Mouse (Mus musculus): Measurements from ENCODE around the gene Dmrtc2. TPM values are rescaled to one million over a fixed set of nuclear protein-coding genes. Genes with fewer than 3 reads are reported as not detected.
"Not testable (repeated sequence)": the region's sequence is repeated elsewhere in the genome, so short reads cannot be mapped to it uniquely, and the experiment has no call there.

The Dmrtc2 gene
- not detected for total RNA-seq (2021)
- long read RNA-seq, experiment 1: 0 reads
- long read RNA-seq, experiment 2: 0 reads

DNA sequence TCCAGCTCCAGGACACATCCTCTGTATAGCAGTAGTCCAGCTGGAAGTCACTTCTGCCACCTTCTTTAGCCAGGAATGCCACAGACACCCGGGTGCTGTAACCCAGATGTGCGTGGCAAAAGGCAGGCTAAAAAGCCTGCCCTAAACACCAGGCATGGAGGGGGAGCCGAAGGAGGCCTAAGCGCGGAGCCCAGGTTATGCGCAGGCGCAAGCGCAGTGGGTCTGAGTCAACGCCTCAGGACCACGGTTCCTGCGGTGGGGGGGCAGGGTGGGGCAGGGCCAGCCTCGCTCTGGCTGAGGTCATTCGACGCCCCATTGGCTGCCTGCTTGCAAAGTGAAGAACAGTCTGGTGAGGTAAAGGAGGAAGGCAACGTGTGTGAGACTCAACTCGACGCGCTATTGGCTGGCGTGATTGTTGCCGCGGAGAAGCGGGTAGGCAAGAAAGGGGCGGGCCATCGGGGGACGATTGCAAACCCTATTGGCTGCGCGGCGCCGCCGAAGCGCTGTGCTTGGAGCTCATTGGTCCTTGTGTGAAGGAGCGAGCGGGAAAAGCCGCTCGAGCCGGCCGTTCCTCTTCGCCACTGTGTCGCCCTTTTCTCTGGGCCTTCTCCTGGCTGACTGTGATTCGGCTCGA is at the start of gene Dmrtc2, which contains the start of gene Lypd4:
Gene Dmrtc2, plus strand, starts transcription at position 526 of the 634 bp plus-strand sequence.
Gene Lypd4, minus strand, starts transcription at position 410 of the 634 bp plus-strand sequence.
- DNase-seq: no peak
- intact Hi-C loops (cut with DNase I): no loop called here

DNA sequence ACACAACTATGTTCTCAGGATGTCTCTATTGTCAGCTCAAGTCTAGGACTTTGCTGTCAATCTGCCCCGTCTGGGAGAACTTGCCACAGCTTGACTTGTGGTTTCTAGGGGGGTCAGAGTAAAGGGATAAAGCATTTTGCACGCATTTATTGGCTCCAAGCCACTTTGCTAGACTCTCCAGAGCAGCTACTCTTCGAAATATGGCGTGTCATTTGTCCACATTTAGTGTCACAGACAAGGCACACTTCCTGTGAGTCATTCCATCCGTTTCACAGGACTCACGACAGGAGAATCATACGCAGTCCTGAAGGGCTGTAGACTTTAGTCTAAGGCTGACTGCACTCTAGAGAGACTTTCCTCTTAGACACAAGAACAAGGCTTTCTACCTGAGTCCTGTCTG is 45.4 kb upstream of the Dmrtc2 start:
- intact Hi-C loops (cut with DNase I): no loop called here
- no peak for DNase-seq

DNA sequence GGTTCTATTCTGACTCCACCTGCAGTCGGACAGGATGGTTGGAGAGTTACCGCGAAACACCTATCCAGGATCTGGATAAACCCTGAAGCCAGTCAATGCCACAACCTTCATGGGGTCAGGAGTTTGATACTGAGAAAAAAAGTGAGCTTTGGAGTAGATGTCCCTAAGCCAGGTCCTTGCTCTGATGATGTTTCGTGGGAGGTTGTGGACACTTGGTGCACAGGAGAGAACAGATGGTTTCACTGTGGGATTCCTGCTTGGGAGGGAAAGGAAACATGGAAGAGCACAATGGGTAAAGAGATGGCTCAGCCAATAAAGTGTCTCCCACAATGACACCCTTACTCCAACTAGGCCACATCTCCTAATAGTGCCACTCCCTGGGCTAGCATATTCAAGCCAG is 42.7 kb upstream of the Dmrtc2 start:
- intact Hi-C loops (cut with DNase I): no loop called here
- no peak for DNase-seq

DNA sequence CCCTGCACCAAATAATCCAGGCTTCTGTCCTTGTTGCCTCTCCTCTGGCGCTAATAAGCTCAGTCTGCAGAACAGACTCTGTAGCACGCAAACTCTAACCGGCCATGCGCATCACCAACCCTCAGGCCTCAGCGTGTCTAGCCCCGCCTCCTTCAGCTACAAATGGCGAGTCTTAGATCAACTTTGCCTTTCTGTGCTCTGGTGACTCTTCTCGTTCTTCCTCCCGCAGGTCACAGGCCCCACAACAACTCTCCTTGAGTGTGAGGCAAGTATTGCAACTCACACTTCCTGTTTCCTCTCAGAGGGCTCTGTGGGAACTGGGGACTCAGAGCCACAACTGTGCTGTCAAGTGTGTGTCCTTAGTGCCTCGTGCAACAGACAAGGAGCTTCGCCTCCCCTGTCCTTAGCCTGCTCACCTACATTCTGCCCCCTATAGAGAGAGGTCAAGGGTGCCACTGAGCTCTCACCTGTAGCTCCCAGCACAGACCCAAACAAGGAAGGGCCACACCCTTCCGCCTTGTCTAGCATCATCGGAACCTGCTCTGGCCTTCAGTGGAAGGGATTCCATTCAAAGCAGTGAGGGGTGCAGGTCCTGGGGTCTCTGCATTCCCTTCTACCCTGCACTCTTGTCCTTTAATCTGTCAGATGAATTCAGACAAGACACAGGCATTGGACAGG is 31.0 kb upstream of the Dmrtc2 start:
- intact Hi-C loops (cut with DNase I); DNase-seq: not testable (repeated sequence)

DNA sequence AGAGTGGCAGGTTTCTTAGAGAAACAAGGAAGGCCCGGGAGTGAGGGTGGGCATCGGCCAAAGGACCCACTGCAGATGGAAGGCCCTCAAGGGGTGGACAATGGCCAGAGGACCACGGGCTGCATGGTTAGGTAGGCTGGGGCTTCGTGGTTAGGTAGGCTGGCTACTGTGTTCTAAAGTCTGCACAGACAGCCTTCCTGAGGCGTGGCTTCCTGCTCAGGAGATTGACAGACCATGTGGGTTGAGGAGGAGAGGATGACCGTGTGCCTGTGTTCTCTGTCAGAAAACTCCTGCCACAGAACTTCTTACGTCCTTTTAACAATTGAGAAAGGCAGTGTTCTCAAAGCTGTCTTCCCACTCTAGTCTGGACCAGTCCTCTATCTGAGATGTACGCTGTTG is 30.4 kb upstream of the Dmrtc2 start:
- no peak for DNase-seq
- intact Hi-C loops (cut with DNase I): no loop called here

DNA sequence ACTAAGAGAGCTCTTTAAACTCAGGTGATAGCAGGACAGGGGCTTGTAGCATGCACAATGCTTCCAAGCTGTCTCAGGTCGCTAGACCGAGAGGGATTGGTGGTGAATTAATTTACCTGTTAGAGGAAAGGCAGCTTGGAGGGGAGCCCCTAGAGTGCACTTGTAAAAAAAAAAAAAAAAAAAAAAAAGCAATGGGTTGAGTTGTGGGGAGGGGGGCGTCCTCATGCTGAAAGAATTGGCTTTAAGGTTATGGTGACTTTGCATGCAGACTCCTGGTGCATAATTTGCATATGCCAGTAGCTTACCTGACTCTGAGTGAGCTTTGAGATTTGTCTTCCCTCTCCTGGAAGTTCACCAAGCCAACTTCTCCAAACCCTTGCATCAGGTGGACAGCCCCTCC is 29.5 kb upstream of the Dmrtc2 start:
- intact Hi-C loops (cut with DNase I): no loop called here
- DNase-seq: no peak

DNA sequence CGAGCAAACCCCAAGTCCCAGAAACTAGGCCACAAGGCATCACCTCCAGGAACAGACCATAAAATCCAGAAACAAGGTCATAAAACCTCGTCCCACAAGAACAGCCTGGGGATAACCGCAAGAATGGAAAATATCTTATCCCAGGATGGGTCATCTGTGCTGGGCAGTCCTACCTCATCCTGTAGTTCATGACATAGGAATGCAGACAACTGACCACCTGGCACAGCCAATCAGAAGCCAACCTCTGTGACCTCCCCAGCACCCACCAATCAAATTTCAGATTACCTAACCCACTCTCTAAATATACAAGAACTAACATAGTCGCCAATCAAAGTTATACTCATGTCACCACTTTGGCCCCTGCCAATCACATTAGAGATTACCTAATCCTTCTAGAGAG is 28.8 kb upstream of the Dmrtc2 start:
- DNase-seq: no peak
- intact Hi-C loops (cut with DNase I): no loop called here

DNA sequence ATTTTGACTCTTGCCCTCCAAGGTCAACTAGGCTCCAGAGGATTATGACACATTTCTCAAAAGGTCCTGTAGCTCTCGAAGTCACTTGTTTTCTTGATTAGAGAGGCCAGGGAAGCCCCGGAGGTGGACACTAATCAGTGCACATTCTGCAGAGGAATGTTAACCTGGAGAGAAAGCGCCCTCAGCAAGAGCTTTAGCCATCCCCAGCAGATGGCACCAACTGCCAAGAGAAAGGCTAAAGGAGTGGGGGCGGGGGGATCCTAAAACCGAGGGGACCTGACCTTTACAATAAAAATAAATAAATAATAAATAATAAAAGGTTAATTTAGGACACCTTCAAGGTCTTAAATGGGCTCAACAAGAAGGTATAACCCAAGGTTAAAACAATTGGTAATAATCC is 25.7 kb upstream of the Dmrtc2 start:
- intact Hi-C loops (cut with DNase I): no loop called here
- no peak for DNase-seq

DNA sequence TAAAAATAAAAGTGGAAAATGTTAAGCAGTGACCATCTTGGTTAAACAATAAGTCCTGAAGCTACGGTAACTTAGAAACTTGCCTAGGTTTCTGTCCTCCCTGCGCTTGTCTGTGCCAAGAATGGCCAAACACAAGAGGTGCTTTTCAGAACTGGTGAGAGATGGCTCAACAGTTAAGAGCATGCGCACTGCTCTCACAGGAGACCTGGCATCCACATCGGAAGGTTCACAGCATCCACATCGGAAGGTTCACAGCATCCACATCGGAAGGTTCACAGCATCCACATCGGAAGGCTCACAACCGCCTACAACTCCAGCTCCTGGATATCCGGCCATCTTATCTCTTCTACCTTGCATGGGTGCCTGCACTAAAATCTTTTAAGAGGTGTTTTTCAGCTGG is 24.7 kb upstream of the Dmrtc2 start:
- intact Hi-C loops (cut with DNase I): no loop called here
- DNase-seq: no peak

DNA sequence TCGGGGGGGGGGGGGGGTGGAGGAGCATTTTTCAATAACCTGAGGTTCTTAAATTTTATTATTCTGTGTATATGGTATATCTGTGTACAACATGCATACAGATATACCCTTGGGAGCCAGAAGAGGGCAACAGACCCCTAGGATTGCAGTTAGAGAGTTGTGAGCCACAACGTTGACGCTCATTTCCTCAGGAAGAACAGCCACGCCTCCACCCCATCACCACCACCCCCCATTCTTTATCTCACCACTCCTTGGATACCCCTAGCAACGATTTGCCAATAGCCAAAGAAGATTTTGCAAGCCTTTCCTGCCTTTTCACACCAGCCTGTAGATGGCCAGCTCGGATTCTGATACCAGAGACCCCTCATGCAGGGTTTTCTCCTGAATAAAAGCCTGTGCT is 24.1 kb upstream of the Dmrtc2 start:
- no peak for DNase-seq
- intact Hi-C loops (cut with DNase I): no loop called here

DNA sequence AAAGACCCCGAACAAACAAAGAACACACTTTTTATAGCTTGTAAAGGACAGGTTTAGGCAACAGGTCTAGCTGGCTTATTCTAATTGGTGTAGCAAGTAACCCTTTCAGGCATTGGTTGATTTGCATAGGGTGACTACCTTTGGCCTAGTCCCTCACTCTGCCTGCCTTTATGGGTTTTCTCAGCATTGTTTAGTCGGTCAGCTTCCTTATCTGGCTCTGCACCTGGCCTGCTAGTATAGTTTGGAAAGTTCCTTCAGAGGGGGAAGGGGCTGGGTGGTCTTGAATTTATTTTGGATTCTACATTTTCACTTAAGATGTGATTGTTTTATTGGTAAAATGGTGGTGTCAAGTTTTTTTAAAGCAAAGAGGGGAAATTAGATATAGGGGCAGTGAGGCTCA is 23.3 kb upstream of the Dmrtc2 start:
- intact Hi-C loops (cut with DNase I); DNase-seq: not testable (repeated sequence)

DNA sequence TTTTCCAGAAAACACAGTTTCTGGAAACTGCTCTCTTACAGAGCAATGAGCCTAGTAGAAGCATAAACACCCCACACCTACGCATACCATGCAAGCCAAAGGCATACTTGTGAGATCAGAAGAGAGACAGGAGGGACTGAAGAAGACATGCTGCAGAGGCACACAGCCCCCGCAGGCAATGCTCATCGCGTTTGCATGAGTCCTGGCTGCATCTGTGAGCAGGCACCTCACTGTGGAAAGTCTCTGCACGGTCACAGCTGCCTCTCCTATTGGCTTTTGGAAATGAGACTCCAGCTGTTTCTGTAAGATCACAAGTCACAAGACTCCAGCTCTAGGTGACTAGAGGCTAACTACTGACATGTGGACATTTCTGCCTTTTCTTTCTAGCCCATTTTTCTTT is 19.7 kb upstream of the Dmrtc2 start:
- intact Hi-C loops (cut with DNase I): no loop called here

DNA sequence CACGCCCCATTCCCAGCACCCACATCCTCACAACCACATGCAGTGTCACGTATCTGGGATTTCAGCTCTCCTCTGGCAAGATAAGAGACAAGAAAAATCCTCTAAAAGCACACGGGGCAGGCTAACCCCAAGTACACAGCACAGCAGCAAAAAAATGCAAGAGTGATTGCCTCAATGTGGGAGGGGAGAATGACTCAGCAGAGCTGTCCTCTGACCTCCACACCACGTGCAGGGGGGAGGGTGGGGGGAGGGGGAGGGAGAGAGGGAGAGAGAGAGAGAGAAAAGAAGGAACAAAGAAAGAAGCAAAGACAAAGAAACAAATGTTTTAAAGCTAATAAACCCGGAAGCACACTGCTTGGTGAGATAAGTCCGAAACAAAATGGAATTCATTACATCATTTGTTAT is 19.0 kb upstream of the Dmrtc2 start:
- intact Hi-C loops (cut with DNase I): no loop called here
- DNase-seq: no peak

More for the DNA sequence above, 19.7 kb upstream of the Dmrtc2 start:
- DNase-seq: no peak

DNA sequence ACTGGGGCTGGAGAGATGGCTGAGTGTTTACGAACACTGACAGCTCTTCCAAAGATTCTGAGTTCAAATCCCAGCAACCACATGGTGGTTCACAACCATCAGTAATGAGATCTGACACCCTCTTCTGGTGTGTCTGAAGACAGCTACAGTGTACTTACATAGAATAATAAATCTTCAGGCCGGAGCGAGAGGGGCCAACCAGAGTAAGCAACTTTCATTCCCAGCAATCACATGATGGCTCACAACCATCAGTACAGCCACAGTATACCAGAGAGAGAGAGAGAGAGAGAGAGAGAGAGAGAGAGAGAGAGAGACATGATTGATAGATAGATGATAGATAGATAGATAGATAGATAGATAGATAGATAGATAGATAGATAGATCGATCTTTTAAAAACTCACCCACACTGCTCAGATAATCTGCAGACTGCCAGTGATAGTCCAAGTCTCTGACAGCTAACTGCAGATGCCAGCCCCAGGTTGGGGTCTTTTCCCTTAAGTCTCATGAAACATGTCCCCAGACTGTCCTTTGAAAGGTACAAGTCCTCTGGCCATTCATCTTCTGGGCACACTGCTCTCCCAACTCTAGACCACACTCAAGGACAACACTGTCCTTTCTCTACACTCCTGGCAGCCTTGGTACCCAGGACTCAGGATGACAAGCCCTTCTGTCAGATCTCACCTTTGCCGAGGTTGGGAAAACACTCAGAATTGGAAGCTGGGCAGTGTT is 18.1 kb upstream of the Dmrtc2 start:
- intact Hi-C loops (cut with DNase I): no loop called here

DNA sequence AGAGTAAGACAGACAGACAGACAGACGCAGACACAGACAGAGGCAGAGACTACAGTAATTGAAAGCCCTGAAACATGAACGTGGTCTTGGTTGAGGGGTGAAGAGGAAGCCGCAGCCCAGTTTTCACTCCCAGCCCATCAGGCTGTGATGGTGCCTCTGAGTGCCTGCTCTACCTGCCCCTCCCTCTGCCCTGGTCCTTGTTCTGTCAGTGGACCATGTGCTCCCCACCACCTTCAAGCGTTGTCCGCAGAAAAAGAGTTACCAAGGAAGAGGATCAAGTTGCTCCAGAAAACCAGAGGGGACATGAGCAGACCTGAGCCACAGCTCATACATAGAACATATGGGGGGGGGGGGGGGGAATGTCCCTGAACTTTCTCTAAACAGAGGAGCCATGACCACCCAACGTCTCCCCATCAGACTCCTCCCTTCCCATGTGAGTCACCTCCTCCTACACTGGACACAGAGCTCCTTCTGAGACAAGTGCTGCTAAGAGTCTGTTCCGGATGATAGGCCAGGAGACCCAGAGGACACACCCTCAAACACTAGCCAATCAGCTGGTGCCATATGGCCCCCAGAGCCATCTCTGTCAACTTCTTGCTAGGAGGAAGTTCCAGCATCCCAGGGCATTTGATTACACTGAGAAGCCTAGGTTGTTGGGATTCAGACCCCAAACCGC is 17.2 kb upstream of the Dmrtc2 start:
- intact Hi-C loops (cut with DNase I): no loop called here
- no peak for DNase-seq

More for the DNA sequence above, 18.1 kb upstream of the Dmrtc2 start:
- no peak for DNase-seq

DNA sequence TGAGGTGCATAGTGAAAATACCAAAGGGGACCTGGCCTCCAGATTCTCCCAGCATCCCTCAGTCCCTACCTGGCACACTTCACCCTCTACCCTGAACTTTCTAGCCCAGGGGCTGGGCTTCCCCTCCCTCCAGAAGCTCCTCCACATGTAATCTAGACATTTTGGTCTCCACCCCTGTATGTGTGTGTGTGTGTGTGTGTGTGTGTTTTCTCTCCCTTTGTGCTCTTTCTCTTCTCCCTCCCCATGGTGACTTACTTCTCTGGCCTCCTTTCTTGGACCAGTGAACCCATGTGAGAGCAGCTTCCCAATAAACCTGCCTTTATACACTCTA is 16.7 kb upstream of the Dmrtc2 start:
- no peak for DNase-seq
- intact Hi-C loops (cut with DNase I): no loop called here

DNA sequence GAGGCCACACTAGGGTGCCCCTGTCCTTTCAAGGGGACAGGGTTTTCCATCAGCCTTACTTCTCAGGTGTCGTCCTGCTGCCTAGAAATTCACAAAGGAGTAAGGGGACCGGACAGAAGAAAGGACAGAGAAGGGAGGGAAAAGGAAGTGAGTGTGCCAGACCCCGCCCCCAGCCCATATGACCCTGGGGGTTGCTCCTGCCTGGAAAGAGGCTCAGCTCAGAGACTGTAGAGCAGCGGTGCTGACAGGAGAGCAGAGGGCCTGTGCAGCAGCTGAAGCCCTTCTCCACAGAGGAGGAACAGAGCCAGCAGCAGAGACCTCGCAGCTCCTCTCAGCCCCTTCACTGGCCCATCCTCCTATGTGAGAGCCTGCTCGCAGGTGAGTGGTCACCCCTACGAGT is 16.2 kb upstream of the Dmrtc2 start:
- DNase-seq: no peak
- intact Hi-C loops (cut with DNase I): no loop called here

DNA sequence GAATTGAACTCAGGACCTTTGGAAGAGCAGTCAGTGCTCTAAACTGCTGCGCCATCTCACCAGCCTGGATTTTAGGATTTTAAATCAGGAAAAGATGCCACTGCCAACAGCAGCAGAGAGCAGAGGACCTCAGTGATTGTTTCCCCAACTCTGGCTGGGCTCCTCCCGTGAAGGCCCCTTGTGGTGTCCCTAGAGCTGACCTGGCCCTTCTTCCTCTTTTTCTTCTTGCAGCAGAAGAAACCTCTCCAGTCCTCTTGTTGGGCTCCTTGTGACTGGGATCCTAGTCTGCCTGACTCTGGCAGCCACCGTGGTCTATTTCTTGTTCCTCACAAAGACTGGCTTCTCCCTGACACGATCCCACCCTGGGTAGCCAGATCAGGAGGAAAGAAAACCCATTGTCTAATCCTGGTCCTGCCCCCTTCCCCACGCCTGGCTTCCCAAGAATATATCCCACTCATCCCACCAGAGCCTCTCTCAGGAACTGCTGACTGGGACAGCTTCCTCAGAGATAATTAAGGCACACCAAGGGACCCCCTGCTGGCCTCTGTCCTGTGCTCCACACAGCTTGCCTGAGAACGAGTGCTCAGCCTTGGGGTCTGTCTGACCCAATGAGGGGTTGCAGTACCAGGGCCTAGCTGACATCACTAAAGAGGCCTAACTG is 13.3 kb upstream of the Dmrtc2 start:
- DNase-seq: no peak
- intact Hi-C loops (cut with DNase I): no loop called here

DNA sequence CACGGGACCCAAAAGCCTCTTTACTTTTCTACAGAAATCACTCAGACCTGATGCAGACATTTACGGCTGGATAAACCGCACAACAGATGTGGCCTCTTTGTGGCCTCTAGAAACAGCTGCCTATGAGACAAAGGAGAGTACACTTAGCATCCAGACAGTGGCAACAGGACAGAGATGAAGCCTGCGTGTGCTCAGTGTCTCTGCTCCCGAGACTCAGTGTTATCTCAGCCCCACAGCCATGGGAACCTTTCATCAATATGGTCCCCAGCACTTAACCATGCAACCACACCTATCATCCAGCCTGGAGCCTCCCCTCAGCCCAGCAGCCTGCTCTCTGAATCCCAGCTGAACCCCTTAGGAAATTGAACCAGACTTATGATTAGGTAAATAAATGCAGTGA is 10.6 kb upstream of the Dmrtc2 start:
- intact Hi-C loops (cut with DNase I): no loop called here
- no peak for DNase-seq

DNA sequence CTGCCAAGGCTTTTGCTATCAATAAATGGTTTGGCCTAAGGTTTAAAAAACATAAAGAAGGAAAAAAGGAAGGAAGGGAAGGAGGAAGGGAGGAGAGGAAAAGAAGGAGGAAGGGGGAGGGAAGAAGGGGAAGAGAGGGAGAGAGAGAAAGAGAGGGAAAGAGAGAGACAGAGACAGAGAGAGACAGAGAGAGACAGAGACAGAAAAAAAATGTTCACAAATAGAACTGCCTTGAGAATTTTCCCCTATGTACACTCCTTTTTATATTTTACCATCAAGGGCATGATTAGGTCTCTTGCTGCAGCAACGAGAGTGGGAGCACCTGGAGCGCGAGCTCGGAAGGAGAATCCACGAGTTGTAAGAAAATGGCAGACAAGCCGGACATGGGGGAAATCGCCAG is 7.9 kb upstream of the Dmrtc2 start, which contains the start of gene Gm9844:
Gene Gm9844, plus strand, starts transcription at position 301 of the 400 bp plus-strand sequence.
- intact Hi-C loops (cut with DNase I): no loop called here

DNA sequence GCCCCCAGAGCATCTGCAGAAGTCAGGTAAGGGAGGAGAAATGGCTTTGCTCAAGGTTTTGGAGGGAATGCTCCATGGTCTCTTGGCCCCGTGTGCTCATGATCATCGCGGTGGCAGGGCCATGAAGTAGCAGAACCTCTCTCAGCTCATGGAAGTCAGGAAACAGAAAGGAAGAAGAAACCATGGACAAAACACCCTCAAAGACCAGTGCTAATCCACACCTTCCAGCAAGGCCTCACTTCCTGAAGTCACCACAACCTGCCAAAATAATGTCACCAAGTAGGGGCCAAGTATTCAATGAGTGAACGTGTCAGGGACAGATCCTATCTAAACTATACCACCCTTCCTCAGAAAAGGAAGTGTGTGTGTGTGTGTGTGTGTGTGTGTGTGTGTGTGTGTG is 7.0 kb upstream of the Dmrtc2 start:
- DNase-seq: no peak
- intact Hi-C loops (cut with DNase I): no loop called here

More for the DNA sequence above, 7.9 kb upstream of the Dmrtc2 start, which contains the start of gene Gm9844:
- no peak for DNase-seq

Data from gastrocnemius, postnatal 36 days (tissue).